11 mouse cellular contexts compared by ENCODE assay signal in the genomic region with DNA sequence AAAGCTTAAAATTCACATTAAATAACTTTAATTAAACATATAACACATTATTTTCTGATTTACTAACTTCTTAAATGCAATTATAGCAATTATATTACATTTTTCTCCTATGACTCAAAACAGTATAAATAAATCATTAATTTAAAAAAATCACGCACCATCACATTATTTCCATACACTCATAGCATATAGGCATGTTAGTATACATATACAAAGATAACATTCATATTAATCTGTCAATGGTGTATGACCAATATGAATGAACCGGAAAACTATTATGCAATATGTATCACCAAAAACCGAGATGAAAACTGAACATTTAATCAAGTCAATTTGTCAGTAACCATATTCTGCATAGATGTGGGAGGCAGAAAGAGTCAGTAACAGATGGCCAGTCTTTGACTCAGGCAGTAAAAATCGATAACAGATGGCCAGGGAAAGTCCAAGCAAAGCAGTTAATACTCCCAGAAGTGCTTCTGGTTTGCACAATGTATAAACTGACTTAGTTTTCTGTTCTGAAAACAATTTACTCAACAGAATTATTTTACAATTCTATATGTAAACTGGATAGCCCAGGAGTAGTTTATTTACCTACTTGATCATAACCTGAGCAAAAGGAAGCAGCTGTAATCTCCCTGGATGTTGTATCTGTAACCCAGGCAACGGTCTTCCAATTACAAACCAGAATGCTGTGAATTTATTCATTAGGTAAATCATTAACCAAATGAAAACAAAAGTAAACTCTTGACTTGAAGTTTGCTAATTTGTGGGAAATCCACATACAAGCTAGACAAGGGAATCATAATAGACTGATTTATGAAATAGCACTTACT.
A peak's percentile ranks its signal among the peaks of the same experiment; 100 is the strongest.
DNase-seq lines count a peak whose midpoint lies in the region; ATAC-seq lines count a peak whose summit lies in the region.
"Had no signal": no experiment of that assay in that cellular context is flagged by ENCODE, and none has a peak within 500 bp of the region (broad histone marks: within the 10 kb centered on the region; RNA-seq: fewer than 3 reads in every experiment).

No protein-coding gene starts in this region.

- no peaks in the 10 kb centered on the region for H3K9me3 ChIP-seq in embryonic facial prominence, embryonic 11.5 days (replicated peaks; ENCODE audit: control insufficient read depth, low read length)
- no peaks in the 10 kb centered on the region for H3K9me3 ChIP-seq in embryonic facial prominence, embryonic 10.5 days
- no peaks in the 10 kb centered on the region for H3K9me3 ChIP-seq in neural tube, embryonic 12.5 days
- H3K9me3 ChIP-seq in neural tube, embryonic 15.5 days (replicated peaks): no peaks in the 10 kb centered on the region
- H3K9me3 ChIP-seq: liver, embryonic 15.5 days had no signal

- H3K4me2 ChIP-seq in embryonic facial prominence, embryonic 11.5 days (ENCODE audit: low read depth, low read length): no peak overlapping the region
- H3K4me2 ChIP-seq in neural tube, embryonic 12.5 days (replicated peaks): no peak overlapping the region
- H3K4me2 ChIP-seq in neural tube, embryonic 15.5 days: no peak overlapping the region
- H3K4me2 ChIP-seq: liver, embryonic 15.5 days had no signal

- H3K27ac ChIP-seq in embryonic facial prominence, embryonic 11.5 days (replicated peaks; ENCODE audit: low read depth, low read length): no peak overlapping the region
- H3K27ac ChIP-seq in embryonic facial prominence, embryonic 10.5 days (replicated peaks): no peak overlapping the region
- H3K27ac ChIP-seq in neural tube, embryonic 12.5 days: no peak overlapping the region
- H3K27ac ChIP-seq in neural tube, embryonic 15.5 days (replicated peaks): no peak overlapping the region
- H3K27ac ChIP-seq: liver, embryonic 15.5 days had no signal

- no peak overlapping the region for H3K9ac ChIP-seq in embryonic facial prominence, embryonic 11.5 days (replicated peaks; ENCODE audit: low read length)
- no peak overlapping the region for H3K9ac ChIP-seq in neural tube, embryonic 12.5 days
- no peak overlapping the region for H3K9ac ChIP-seq in neural tube, embryonic 15.5 days (replicated peaks)
- H3K9ac ChIP-seq: liver, embryonic 15.5 days had no signal

- H3K4me1 ChIP-seq in embryonic facial prominence, embryonic 11.5 days (ENCODE audit: control insufficient read depth, insufficient read depth, low read length): no peaks in the 10 kb centered on the region
- H3K4me1 ChIP-seq in embryonic facial prominence, embryonic 10.5 days: no peaks in the 10 kb centered on the region
- H3K4me1 ChIP-seq in neural tube, embryonic 12.5 days: no peaks in the 10 kb centered on the region
- no peaks in the 10 kb centered on the region for H3K4me1 ChIP-seq in neural tube, embryonic 15.5 days
- H3K4me1 ChIP-seq: liver, embryonic 15.5 days had no signal

- no peaks in the 10 kb centered on the region for H3K36me3 ChIP-seq in embryonic facial prominence, embryonic 11.5 days (replicated peaks; ENCODE audit: control insufficient read depth, insufficient read depth, low read depth, low read length)
- H3K36me3 ChIP-seq in embryonic facial prominence, embryonic 10.5 days (replicated peaks): no peaks in the 10 kb centered on the region
- no peaks in the 10 kb centered on the region for H3K36me3 ChIP-seq in neural tube, embryonic 12.5 days
- no peaks in the 10 kb centered on the region for H3K36me3 ChIP-seq in neural tube, embryonic 15.5 days
- H3K36me3 ChIP-seq: liver, embryonic 15.5 days had no signal

- peak; percentile 67 for DNase-seq in embryonic facial prominence, embryonic 11.5 days (ENCODE audit: low spot score)
- no peak for DNase-seq in embryonic facial prominence, embryonic 10.5 days (ENCODE audit: low spot score)
- DNase-seq in layer of hippocampus, adult 18-20 months (ENCODE audit: low spot score in 2 of 2): peak; percentile 59 to 86
- peak; percentile 53 for DNase-seq in telencephalon, adult 2 months (ENCODE audit: low read depth, low spot score)
- no peak for DNase-seq in thymus, postnatal 10 days (ENCODE audit: low spot score in 2 of 2)
- no peak for DNase-seq in cerebellum, adult 9-10 months
- DNase-seq: gastrocnemius, postnatal 25 days; heart, postnatal 36 days had no signal

- H3K27me3 ChIP-seq in embryonic facial prominence, embryonic 11.5 days (ENCODE audit: control insufficient read depth, insufficient read depth, low read length): no peaks in the 10 kb centered on the region
- H3K27me3 ChIP-seq in embryonic facial prominence, embryonic 10.5 days (replicated peaks; ENCODE audit: low read depth, poor library complexity, severe bottlenecking): no peaks in the 10 kb centered on the region
- no peaks in the 10 kb centered on the region for H3K27me3 ChIP-seq in neural tube, embryonic 12.5 days (replicated peaks)
- H3K27me3 ChIP-seq in neural tube, embryonic 15.5 days (replicated peaks): no peaks in the 10 kb centered on the region
- H3K27me3 ChIP-seq: liver, embryonic 15.5 days had no signal

- peak; percentile 52; the same call in 1 of the 2 replicates for ATAC-seq in embryonic facial prominence, embryonic 11.5 days (replicated peaks; ENCODE audit: insufficient number of reproducible peaks, low FRiP score, low TSS enrichment, low read depth)
- ATAC-seq in neural tube, embryonic 12.5 days (ENCODE audit: low FRiP score, low read depth): peak; percentile 53; the same call in 1 of the 2 replicates
- ATAC-seq in neural tube, embryonic 15.5 days (ENCODE audit: low FRiP score): no peak

- no peak overlapping the region for H3K4me3 ChIP-seq in embryonic facial prominence, embryonic 11.5 days (ENCODE audit: low read depth, low read length)
- H3K4me3 ChIP-seq in embryonic facial prominence, embryonic 10.5 days: no peak overlapping the region
- H3K4me3 ChIP-seq in neural tube, embryonic 12.5 days: no peak overlapping the region
- H3K4me3 ChIP-seq in neural tube, embryonic 15.5 days (replicated peaks): no peak overlapping the region
- H3K4me3 ChIP-seq: liver, embryonic 15.5 days had no signal

- 50% methylated on average over 5 of the region's 5 CpGs for WGBS in embryonic facial prominence, embryonic 11.5 days
- 72% methylated on average over 5 of the region's 5 CpGs for WGBS in embryonic facial prominence, embryonic 10.5 days
- WGBS in neural tube, embryonic 12.5 days: 66% methylated on average over 5 of the region's 5 CpGs
- 60% methylated on average over 5 of the region's 5 CpGs for WGBS in neural tube, embryonic 15.5 days

Comparison
In these comparisons a context has a peak if more than half of its experiments do, and no peak if none do; other contexts are left out.
1. DNase-seq: peak in embryonic facial prominence, embryonic 11.5 days (single experiment), layer of hippocampus, adult 18-20 months (2 of 2) and telencephalon, adult 2 months (single experiment); none in embryonic facial prominence, embryonic 10.5 days (single experiment), thymus, postnatal 10 days (0 of 2) and cerebellum, adult 9-10 months (single experiment).